ENCODE assay signal across 21 mouse cellular contexts in genomic region chr6:139160352-139160751, GRCm38 (mm10).
DNase-seq lines count a peak whose midpoint lies in the region; ATAC-seq lines count a peak whose summit lies in the region.
"Had no signal": no experiment of that assay in that cellular context is flagged by ENCODE, and none has a peak within 500 bp of the region (broad histone marks: within the 10 kb centered on the region; RNA-seq: fewer than 3 reads in every experiment).

No protein-coding gene starts in this region.

- no peak for ATAC-seq in megakaryocyte-erythroid progenitor cell, adult 5-6 weeks (replicated peaks; ENCODE audit: low FRiP score, low TSS enrichment, poor library complexity, severe bottlenecking)
- ATAC-seq: forebrain, embryonic 15.5 days; inflammation-experienced regulatory T-cells, adult 6 months; liver, embryonic 12.5 days; liver, postnatal 0 days; Patski had no signal

- intact Hi-C loops in left cerebral cortex, postnatal 4 days (cut with DNase I): no loop called here
- intact Hi-C loops in left cerebral cortex, postnatal 25 days (cut with DNase I): loop anchor here (5.0 kb wide), 2 partner anchors 37 to 92 kb away; no protein-coding TSS in a partner anchor

- peak; percentile 63 to 68 for DNase-seq in frontal cortex, adult 2 months (ENCODE audit: extremely low spot score in 1 of 2, low spot score in 1 of 2)
- no peak for DNase-seq in frontal cortex, postnatal 10 days (ENCODE audit: low spot score in 2 of 2)
- DNase-seq in left cerebral cortex, adult 11 months (ENCODE audit: low spot score): peak; percentile 25
- no peak for DNase-seq in left cerebral cortex, postnatal 4 days
- peak; percentile 12 to 26 for DNase-seq in left cerebral cortex, adult 18-20 months (ENCODE audit: low spot score in 2 of 2)
- DNase-seq in left cerebral cortex, postnatal 25 days (ENCODE audit: low spot score in 2 of 2): peak; percentile 16 to 84
- DNase-seq: adrenal gland, postnatal 10 days; cerebellum, adult 11 months; cerebellum, adult 9-10 months; embryo, embryonic 11 days; gastrocnemius, postnatal 10 days; heart, postnatal 14 days; kidney, adult 11 months; kidney, postnatal 14 days; liver, postnatal 0 days; lung, postnatal 36 days had no signal

Comparison
In these comparisons a context has a peak if more than half of its experiments do, and no peak if none do; other contexts are left out.
1. DNase-seq: peak in frontal cortex, adult 2 months (2 of 2), left cerebral cortex, adult 11 months (single experiment), left cerebral cortex, adult 18-20 months (2 of 2) and left cerebral cortex, postnatal 25 days (2 of 2); none in frontal cortex, postnatal 10 days (0 of 2) and left cerebral cortex, postnatal 4 days (single experiment).